Mouse (Mus musculus) forebrain, embryonic 10.5 days (tissue): ENCODE measurements around the gene Sowaha. TPM values are rescaled to one million over a fixed set of nuclear protein-coding genes. Genes with fewer than 3 reads are reported as not detected.

Source experiments
- polyA plus RNA-seq: library from polyadenylated mRNA; unstranded; fragments of >200 nt; fragmentation: Nextera tagmentation; extraction: Ambion mirVana; gene quantifications from 2 replicates; pipeline ENCODE4 v1.2.1, GENCODE M21; 2016

The Sowaha gene
- polyA plus RNA-seq, 1 experiment from 2014 or later, result 0.46 TPM

Other genes starting within 250 kb of the Sowaha start
- gene Hspa4, start 179.8 kb downstream of the Sowaha start, polyA plus RNA-seq, result 127 and 136 TPM in 2 replicates
- 24.1 and 27.7 TPM in 2 replicates for gene Zcchc10, start 155.6 kb downstream of the Sowaha start, polyA plus RNA-seq
- gene Aff4, start 129.4 kb downstream of the Sowaha start, polyA plus RNA-seq, result 31.5 and 33.5 TPM in 2 replicates
- gene Leap2, start 57.1 kb downstream of the Sowaha start, polyA plus RNA-seq, result 0.32 TPM in 1 of 2 replicates, not detected in the other
- 590 and 612 TPM in 2 replicates for gene Uqcrq, start 49.4 kb downstream of the Sowaha start, polyA plus RNA-seq
- 1.1 and 2.0 TPM in 2 replicates for gene Gdf9, start 49.3 kb downstream of the Sowaha start, polyA plus RNA-seq
- not detected in 2 replicates for gene Gm10447, start 23.2 kb downstream of the Sowaha start, polyA plus RNA-seq
- gene Shroom1, start 23.1 kb downstream of the Sowaha start, polyA plus RNA-seq, result 1.2 and 1.7 TPM in 2 replicates
- gene Gm9837, start 9.8 kb downstream of the Sowaha start, polyA plus RNA-seq, result not detected in 2 replicates
- gene Gm9945, start 108 bp downstream of the Sowaha start, polyA plus RNA-seq, result 0.30 TPM in 1 of 2 replicates, not detected in the other
- 22.7 and 22.9 TPM in 2 replicates for gene Sept8, start 39.0 kb upstream of the Sowaha start, polyA plus RNA-seq
- 78.4 and 82.2 TPM in 2 replicates for gene Kif3a, start 87.1 kb upstream of the Sowaha start, polyA plus RNA-seq
- gene Il4, start 138.4 kb upstream of the Sowaha start, polyA plus RNA-seq, result 0.77 and 0.96 TPM in 2 replicates
- not detected in 2 replicates for gene Il13, start 154.4 kb upstream of the Sowaha start, polyA plus RNA-seq
- 27.4 and 27.8 TPM in 2 replicates for gene Rad50, start 227.0 kb upstream of the Sowaha start, polyA plus RNA-seq
- 0.11 TPM in 1 of 2 replicates, not detected in the other for gene Il5, start 240.5 kb upstream of the Sowaha start, polyA plus RNA-seq